Mouse (Mus musculus): ENCODE results near the gene Vdr.

The Vdr gene

DNA sequence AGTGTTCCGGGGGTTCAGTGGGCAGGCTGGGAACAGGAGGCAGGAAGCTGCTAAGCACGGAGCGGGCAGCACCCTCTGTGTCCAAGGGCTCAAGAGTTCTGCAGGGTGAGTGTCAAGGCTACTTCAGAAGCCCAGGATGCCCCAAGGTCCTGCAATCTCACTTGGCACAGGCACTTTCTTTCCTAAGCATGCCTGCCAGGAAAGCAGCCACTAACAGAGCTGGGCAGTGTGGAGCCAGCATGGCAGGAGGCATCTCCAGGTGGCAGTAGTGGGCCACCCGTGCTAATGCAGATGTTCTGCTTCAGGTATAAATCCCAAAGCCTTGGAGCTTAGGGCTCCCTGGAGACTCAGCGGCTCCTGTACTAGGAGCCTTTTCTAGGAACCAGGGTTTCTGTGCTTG is 100.5 kb downstream of the Vdr start:
- no peak for DNase-seq (ENCODE audit: low spot score)

GRCm38 (mm10) chr15:97809206-97809605 is 101.2 kb downstream of the Vdr start:
- DNase-seq (ENCODE audit: low spot score) = no peak

DNA sequence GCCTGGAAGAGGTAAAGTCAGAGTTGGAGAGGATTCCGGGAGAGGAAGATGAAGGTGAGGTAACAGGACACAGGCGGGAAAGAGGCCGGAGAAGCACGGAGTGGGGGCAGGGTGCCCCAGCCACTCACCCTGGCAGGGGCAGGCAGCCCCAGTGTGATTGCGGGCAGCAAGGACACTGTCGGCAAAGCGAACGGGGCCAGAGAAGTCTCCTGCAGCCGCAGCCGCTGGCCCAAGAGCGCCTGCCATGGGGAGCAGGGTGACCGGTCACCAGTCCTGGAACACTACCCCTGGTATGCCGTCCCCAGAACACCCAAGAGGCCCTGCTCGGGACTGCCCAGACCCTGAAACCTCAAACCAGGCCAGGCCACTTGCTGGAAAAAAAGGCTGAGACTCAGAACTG is 101.9 kb downstream of the Vdr start:
- DNase-seq (ENCODE audit: low spot score) = no peak

GRCm38 (mm10) chr15:97807867-97808266 is 102.6 kb downstream of the Vdr start:
- no peak for DNase-seq (ENCODE audit: low spot score)

Measured in layer of hippocampus, adult 11-12 months (tissue).